Mouse (Mus musculus) heart, adult 2 months (tissue): ENCODE data around the gene Stk4. TPM values are rescaled to one million over a fixed set of nuclear protein-coding genes. Genes with fewer than 3 reads are reported as not detected.

Experiments
- DNase-seq, 2 experiments: peaks; one replicate each; pipeline ENCODE4 v3.0.0; 2021
- H3K27ac ChIP-seq: fragments of 200-600 bp; 2 replicates; pipeline ENCODE4 v1.8.1; 2022
- H3K27me3 ChIP-seq: fragments of 200-500 bp; 2 replicates; pipeline ENCODE4 v1.6.1; 2012; ENCODE audit warnings: mild to moderate bottlenecking, low read length, inconsistent platforms, mixed read lengths; ENCODE audit not compliant: control insufficient read depth, insufficient read depth
- H3K36me3 ChIP-seq: fragments of 200-500 bp; 2 replicates; pipeline ENCODE4 v1.6.1; 2012; ENCODE audit warnings: low read length, inconsistent platforms; ENCODE audit not compliant: control insufficient read depth, insufficient read depth
- H3K4me1 ChIP-seq: fragments of 200-500 bp; 2 replicates; pipeline ENCODE4 v1.6.1; 2011; ENCODE audit warnings: low read length; ENCODE audit not compliant: control insufficient read depth, insufficient read depth
- H3K4me3 ChIP-seq: fragments of 200-600 bp; 2 replicates; pipeline ENCODE4 v1.8.1; 2022
- H3K79me2 ChIP-seq: fragments of 200-500 bp; replicated peaks from 2 replicates; pipeline ENCODE4 v1.6.1; 2012; ENCODE audit warnings: mild to moderate bottlenecking, inconsistent platforms, low read length, moderate library complexity, mixed read lengths; ENCODE audit not compliant: control insufficient read depth, insufficient read depth
- H3K9ac ChIP-seq: fragments of 200-500 bp; 2 replicates; pipeline ENCODE4 v1.6.1; 2012; ENCODE audit warnings: low read depth, mild to moderate bottlenecking, control low read depth, inconsistent platforms, low read length, mixed read lengths
- CTCF ChIP-seq: fragments of 200-600 bp; IDR thresholded peaks from 2 replicates; pipeline ENCODE4 v1.8.1; 2022; ENCODE audit warnings: antibody characterized with exemption, mild to moderate bottlenecking, moderate library complexity
- EP300 ChIP-seq: fragments of 200-500 bp; IDR thresholded peaks from 2 replicates; pipeline ENCODE4 v1.6.1; 2011; ENCODE audit warnings: low read depth, low read length, control low read depth; ENCODE audit not compliant: insufficient read depth
- POLR2A ChIP-seq: fragments of 200-500 bp; IDR thresholded peaks from 2 replicates; pipeline ENCODE4 v1.6.1; 2011; ENCODE audit warnings: mild to moderate bottlenecking, low read depth, low read length, control low read depth; ENCODE audit not compliant: insufficient read depth
- WGBS: fragments of 180-500 bp; shearing (Covaris S2); methylation state at CpG from one replicate; pipeline ENCODE4 v1.1.7; 2018; 5-methylcytosine and 5-hydroxymethylcytosine counted together
- intact Hi-C: fragments of 180-260 bp; cut with DNase I; formaldehyde crosslinking; loops from one replicate; pipeline ENCODE4 v1.15.1; 2025
- polyA plus RNA-seq: library from polyadenylated mRNA; depleted of rRNA; stranded (reverse); fragments of >200 nt; gene quantifications from 2 replicates; pipeline ENCODE4 v1.2.3, GENCODE M21; 2012; rRNA removed
- total RNA-seq, 2 experiments: library from RNA; stranded (reverse); gene quantifications; 2 replicates each; pipeline ENCODE4 v1.2.3; 2021

The Stk4 gene
- total and polyA plus RNA-seq, 3 experiments = 6.4 to 14.7 (median 14.3) TPM

DNA sequence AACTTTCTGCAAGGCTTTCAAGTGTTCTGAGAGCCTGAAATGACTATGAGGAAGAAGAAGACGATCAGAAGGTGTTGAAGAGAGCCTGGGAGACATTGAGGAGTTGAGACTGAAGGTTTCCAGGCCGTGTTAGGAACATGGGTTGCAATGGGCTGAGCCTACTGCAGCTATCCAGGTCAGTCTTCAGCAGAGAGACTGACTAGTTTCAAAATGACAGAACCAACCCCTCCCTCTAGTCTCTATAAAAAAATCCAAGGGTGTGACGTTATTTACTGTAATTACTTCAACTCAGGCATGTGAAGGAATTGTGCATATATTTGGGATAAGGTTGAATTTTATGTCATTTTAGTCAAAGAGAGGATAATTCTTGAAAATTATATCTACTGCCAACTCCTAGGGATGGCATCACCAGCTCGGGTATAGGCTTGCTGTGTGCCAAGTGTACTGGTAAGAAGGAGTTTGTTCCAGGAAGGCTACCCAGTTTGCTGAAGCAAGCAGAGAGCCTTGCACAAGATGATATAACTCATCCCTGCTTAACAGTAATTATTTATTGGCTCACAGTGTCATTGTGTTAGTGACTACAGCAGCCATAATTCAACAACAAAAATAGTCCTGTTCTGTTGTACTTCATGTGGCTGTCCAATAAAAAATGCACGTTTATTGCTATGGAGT is 125.0 kb downstream of the Stk4 start:
- H3K9ac ChIP-seq = no peak overlapping the region
- no peak overlapping the region for H3K4me3 ChIP-seq
- H3K79me2 ChIP-seq = no peaks in the 10 kb centered on the region
- no peak for DNase-seq
- no peaks in the 10 kb centered on the region for H3K27me3 ChIP-seq
- no peaks in the 10 kb centered on the region for H3K36me3 ChIP-seq
- H3K4me1 ChIP-seq = no peaks in the 10 kb centered on the region
- 60% methylated on average over 5 of the region's 5 CpGs for whole genome bisulfite sequencing
- intact Hi-C loops = no loop called here
- TF ChIP-seq POLR2A = no peak
- no peak for TF ChIP-seq EP300
- no peak for TF ChIP-seq CTCF
- H3K27ac ChIP-seq = no peak overlapping the region

DNA sequence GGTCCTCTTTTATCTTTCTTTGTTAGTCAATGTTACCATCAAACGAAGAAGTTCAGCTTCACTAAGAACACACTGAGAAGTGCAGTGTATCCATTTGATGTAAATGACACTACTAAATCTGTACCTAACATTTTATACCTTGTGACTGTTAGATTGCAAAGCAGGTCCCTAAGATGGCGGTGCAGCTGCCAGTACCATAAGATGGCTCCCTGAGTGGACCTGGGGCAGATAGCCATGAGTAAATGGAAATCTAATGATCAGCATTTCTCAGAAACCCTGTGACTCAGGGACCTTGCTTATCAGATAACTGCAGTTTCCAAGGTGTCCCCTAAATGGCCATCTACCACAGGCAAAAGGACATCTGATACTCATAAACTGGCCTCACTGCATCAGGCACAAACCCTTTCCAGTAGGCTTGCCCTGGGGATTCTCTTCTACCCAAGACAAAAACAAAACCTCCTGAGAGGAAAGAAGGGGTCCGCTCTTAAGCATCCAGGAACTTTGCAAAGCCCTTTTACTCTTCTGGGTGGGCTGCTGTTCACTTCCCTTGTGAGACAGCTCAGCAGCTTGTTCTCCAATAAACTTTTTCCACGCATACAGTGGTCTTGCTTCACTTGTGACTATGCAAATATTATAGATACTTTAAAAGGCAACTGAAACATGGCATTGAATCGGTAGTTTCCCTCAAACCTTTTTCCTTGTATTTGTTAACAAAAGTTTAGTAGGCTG is 126.0 kb downstream of the Stk4 start:
- no peak for DNase-seq
- Histone ChIP-seq H3K27ac (no peak overlapping the region), H3K4me1 (no peaks in the 10 kb centered on the region), H3K4me3 (no peak overlapping the region), H3K79me2 (no peaks in the 10 kb centered on the region), H3K27me3 (no peaks in the 10 kb centered on the region), H3K36me3 (no peaks in the 10 kb centered on the region), H3K9ac (no peak overlapping the region)
- intact Hi-C loops = no loop called here
- TF ChIP-seq CTCF (no peak), EP300 (no peak), POLR2A (no peak)
- 87% methylated on average over 5 of the region's 5 CpGs for WGBS

DNA sequence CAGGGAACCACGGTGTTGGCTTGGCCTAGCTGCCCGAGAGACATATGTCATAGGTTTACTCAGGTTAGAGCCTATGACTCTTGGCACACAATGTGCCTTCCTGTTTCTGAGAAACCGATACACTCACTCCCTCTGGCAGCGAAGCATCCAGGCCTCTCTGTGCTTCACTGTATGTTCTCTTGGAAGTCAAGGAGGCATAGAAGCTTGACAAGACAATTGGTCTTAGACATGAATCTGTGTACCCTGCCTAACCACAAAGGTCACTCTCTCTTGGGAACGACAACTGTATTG is 126.5 kb downstream of the Stk4 start:
- no peak overlapping the region for H3K9ac ChIP-seq
- TF ChIP-seq EP300 = no peak
- no peak for TF ChIP-seq POLR2A
- no peak for TF ChIP-seq CTCF
- H3K27me3 ChIP-seq = no peaks in the 10 kb centered on the region
- H3K4me1 ChIP-seq = no peaks in the 10 kb centered on the region
- no peak overlapping the region for H3K27ac ChIP-seq
- H3K4me3 ChIP-seq = no peak overlapping the region
- H3K79me2 ChIP-seq = no peaks in the 10 kb centered on the region
- intact Hi-C loops = no loop called here
- H3K36me3 ChIP-seq = no peaks in the 10 kb centered on the region
- WGBS = 72% methylated on average over 5 of the region's 5 CpGs
- no peak for DNase-seq

DNA sequence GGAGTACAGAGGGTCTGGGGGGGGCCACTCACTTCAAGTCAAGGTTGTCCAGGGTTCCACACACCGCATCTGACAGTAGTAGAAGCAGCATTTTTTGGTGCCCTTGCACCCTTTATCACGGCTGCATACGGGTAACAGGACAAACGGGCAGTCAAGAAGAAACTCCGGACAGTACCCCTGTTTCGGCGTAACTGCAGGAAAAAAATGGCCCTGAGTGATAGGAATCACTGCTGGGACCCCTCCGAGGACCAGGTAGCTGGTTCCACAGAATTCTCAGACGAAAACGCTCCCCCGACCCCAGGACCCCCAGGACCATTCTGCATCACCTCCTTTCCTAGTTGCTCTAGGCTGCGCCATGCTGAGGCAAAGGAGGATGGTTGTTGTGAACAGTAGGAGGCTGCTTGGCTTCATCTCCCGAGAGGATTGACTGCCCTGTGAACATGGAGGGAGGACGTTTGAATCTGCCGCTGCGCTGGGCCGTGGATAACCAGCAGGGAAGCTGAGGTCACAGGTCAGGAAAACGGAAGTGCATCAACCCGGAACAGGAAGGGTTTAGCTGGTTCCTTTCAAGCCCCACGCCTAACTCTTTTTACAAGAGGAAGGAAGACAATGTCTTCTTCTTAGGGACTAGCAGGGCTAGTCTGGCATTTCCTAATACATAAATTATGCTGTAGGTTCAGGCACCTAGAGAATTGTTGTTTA is 129.7 kb downstream of the Stk4 start, which contains the start of gene Wfdc15a:
TSS of gene Wfdc15a (minus strand) at position 505 of the 702 bp plus-strand sequence.
- no peaks in the 10 kb centered on the region for H3K4me1 ChIP-seq
- H3K27me3 ChIP-seq = no peaks in the 10 kb centered on the region
- intact Hi-C loops = no loop called here
- no peak within 1 kb of the TSS for H3K27ac ChIP-seq
- DNase-seq = no peak
- H3K9ac ChIP-seq = no peak within 1 kb of the TSS
- TF ChIP-seq POLR2A (no peak), EP300 (no peak), CTCF (no peak)
- no peaks in the 10 kb centered on the region for H3K79me2 ChIP-seq
- WGBS = 74% methylated on average over 20 of the region's 20 CpGs
- no peaks in the 10 kb centered on the region for H3K36me3 ChIP-seq
- H3K4me3 ChIP-seq = no peak within 1 kb of the TSS

Other genes starting within 250 kb of the Stk4 start
- 1 to 10 TPM; 1.3 to 2.6 TPM for gene Ccn5, start 249.5 kb upstream of the Stk4 start, total RNA-seq
- gene Ccn5, start 249.5 kb upstream of the Stk4 start, polyA plus RNA-seq = 11.6 and 18.4 TPM in 2 replicates
- gene Kcnk15, start 216.7 kb upstream of the Stk4 start, total RNA-seq = not detected
- not detected in 2 replicates for gene Kcnk15, start 216.7 kb upstream of the Stk4 start, polyA plus RNA-seq
- gene Rims4, start 151.6 kb upstream of the Stk4 start, total RNA-seq = 1 to 10 TPM in 1 of 2 experiments, under 1 TPM in 1; 0.97 to 1.4 TPM
- gene Rims4, start 151.6 kb upstream of the Stk4 start, polyA plus RNA-seq = 0.49 and 0.94 TPM in 2 replicates
- gene Ywhab, start 75.4 kb upstream of the Stk4 start, total RNA-seq = 10 to 100 TPM; 71.9 to 73.1 TPM
- gene Ywhab, start 75.4 kb upstream of the Stk4 start, polyA plus RNA-seq = 26.8 and 37.1 TPM in 2 replicates
- gene Pabpc1l, start 44.9 kb upstream of the Stk4 start, total RNA-seq = under 1 TPM; 0.32 to 0.63 TPM
- 0.73 and 0.90 TPM in 2 replicates for gene Pabpc1l, start 44.9 kb upstream of the Stk4 start, polyA plus RNA-seq
- gene Tomm34, start 847 bp downstream of the Stk4 start, total RNA-seq = 10 to 100 TPM; 18.5 to 22.9 TPM
- gene Tomm34, start 847 bp downstream of the Stk4 start, polyA plus RNA-seq = 24.7 and 28.7 TPM in 2 replicates
- gene Kcns1, start 100.8 kb downstream of the Stk4 start, total RNA-seq = not detected
- gene Kcns1, start 100.8 kb downstream of the Stk4 start, polyA plus RNA-seq = 0.12 and 0.18 TPM in 2 replicates
- not detected for gene Wfdc5, start 112.4 kb downstream of the Stk4 start, total RNA-seq
- gene Wfdc5, start 112.4 kb downstream of the Stk4 start, polyA plus RNA-seq = not detected in 2 replicates
- not detected for gene Wfdc12, start 120.3 kb downstream of the Stk4 start, total RNA-seq
- gene Wfdc12, start 120.3 kb downstream of the Stk4 start, polyA plus RNA-seq = not detected in 2 replicates
- gene Wfdc15a, start 129.8 kb downstream of the Stk4 start, total RNA-seq = not detected
- not detected in 2 replicates for gene Wfdc15a, start 129.8 kb downstream of the Stk4 start, polyA plus RNA-seq
- gene Wfdc15b, start 151.3 kb downstream of the Stk4 start, total RNA-seq = not detected
- not detected in 2 replicates for gene Wfdc15b, start 151.3 kb downstream of the Stk4 start, polyA plus RNA-seq
- gene Svs2, start 168.1 kb downstream of the Stk4 start, total RNA-seq = not detected
- not detected in 2 replicates for gene Svs2, start 168.1 kb downstream of the Stk4 start, polyA plus RNA-seq
- not detected for gene Svs3b, start 186.3 kb downstream of the Stk4 start, total RNA-seq
- not detected in 2 replicates for gene Svs3b, start 186.3 kb downstream of the Stk4 start, polyA plus RNA-seq
- gene Svs4, start 208.1 kb downstream of the Stk4 start, total RNA-seq = not detected
- gene Svs4, start 208.1 kb downstream of the Stk4 start, polyA plus RNA-seq = not detected in 2 replicates
- gene Svs3a, start 218.9 kb downstream of the Stk4 start, total RNA-seq = not detected
- not detected in 2 replicates for gene Svs3a, start 218.9 kb downstream of the Stk4 start, polyA plus RNA-seq
- not detected for gene Svs6, start 246.4 kb downstream of the Stk4 start, total RNA-seq
- gene Svs6, start 246.4 kb downstream of the Stk4 start, polyA plus RNA-seq = not detected in 2 replicates